Mouse (Mus musculus) heart, embryonic 14.5 days (tissue): ENCODE data around the gene Map3k14. TPM values are rescaled to one million over a fixed set of nuclear protein-coding genes. Genes with fewer than 3 reads are reported as not detected.

ENCODE experiments used
- ATAC-seq: fragments of 200-750 bp; cut with Nextera tagmentation; 2 replicates; pipeline ENCODE4 v1.8.0; 2017; ENCODE audit warnings: low read depth, moderate TSS enrichment; ENCODE audit not compliant: insufficient number of reproducible peaks, insufficient read depth, low FRiP score
- H3K27ac ChIP-seq, 2 experiments: fragments of 200-500 bp in 1 of 2; fragments of 300-500 bp in 1 of 2; sonication (generic) in 1 of 2; replicated peaks in 1 of 2; 2 replicates each; pipeline ENCODE4 v1.5.1; 2012 to 2014; ENCODE audit warnings: low read depth in 2 of 2, low read length in 2 of 2, control low read depth in 1 of 2, mild to moderate bottlenecking in 1 of 2, mixed read lengths in 1 of 2; ENCODE audit not compliant: control insufficient read depth in 1 of 2, insufficient read depth in 1 of 2
- H3K27me3 ChIP-seq: fragments of 300-500 bp; sonication (generic); 2 replicates; pipeline ENCODE4 v1.6.1; 2014; ENCODE audit warnings: mild to moderate bottlenecking, low read length, control low read depth; ENCODE audit not compliant: control insufficient read depth, insufficient read depth
- H3K36me3 ChIP-seq: fragments of 300-500 bp; sonication (generic); 2 replicates; pipeline ENCODE4 v1.6.1; 2014; ENCODE audit warnings: mild to moderate bottlenecking, control low read depth, low read length, mixed read lengths; ENCODE audit not compliant: control insufficient read depth, insufficient read depth
- H3K4me1 ChIP-seq, 2 experiments: fragments of 200-500 bp in 1 of 2; fragments of 300-500 bp in 1 of 2; sonication (generic) in 1 of 2; 2 replicates each; pipeline ENCODE4 v1.6.1; 2012 to 2014; ENCODE audit warnings: low read length in 2 of 2, control low read depth in 1 of 2, mixed read lengths in 1 of 2; ENCODE audit not compliant: control insufficient read depth in 2 of 2, insufficient read depth in 2 of 2
- H3K4me2 ChIP-seq: fragments of 300-500 bp; sonication (generic); 2 replicates; pipeline ENCODE4 v1.6.1; 2014; ENCODE audit warnings: mild to moderate bottlenecking, low read length
- H3K4me3 ChIP-seq, 2 experiments: fragments of 200-500 bp in 1 of 2; fragments of 300-500 bp in 1 of 2; sonication (generic) in 1 of 2; 2 replicates each; pipeline ENCODE4 v1.5.1; 2012 to 2014; ENCODE audit warnings: low read length in 2 of 2, mild to moderate bottlenecking in 2 of 2, control low read depth in 1 of 2, low read depth in 1 of 2, moderate library complexity in 1 of 2; ENCODE audit not compliant: control insufficient read depth in 1 of 2, insufficient read depth in 1 of 2
- H3K9ac ChIP-seq: fragments of 300-500 bp; sonication (generic); 2 replicates; pipeline ENCODE4 v1.6.1; 2014; ENCODE audit warnings: mild to moderate bottlenecking, low read length
- H3K9me3 ChIP-seq: fragments of 300-500 bp; sonication (generic); 2 replicates; pipeline ENCODE4 v1.6.1; 2016; ENCODE audit warnings: low read length, control low read depth; ENCODE audit not compliant: control insufficient read depth
- WGBS: fragments of 180-500 bp; shearing (Covaris S2); extraction: QIAGEN DNeasy Blood & Tissue Kit; methylation state at CpG from one replicate; pipeline ENCODE4 v1.1.7; 2014; 5-methylcytosine and 5-hydroxymethylcytosine counted together
- polyA plus RNA-seq: library from polyadenylated mRNA; unstranded; fragments of >200 nt; fragmentation: Nextera tagmentation; extraction: Ambion mirVana; gene quantifications from 2 replicates; pipeline ENCODE4 v1.2.1, GENCODE M21; 2014

The Map3k14 gene
- polyA plus RNA-seq, 1 experiment from 2014 or later = 1.3 TPM

- H3K4me2 ChIP-seq = peak within 1 kb of the TSS; percentile 73
- H3K27ac ChIP-seq = 0 out of 4 replicates have a peak within 1 kb of the TSS, but pooled peaks of 1 of the 2 experiments have one; percentile 3
- H3K36me3 ChIP-seq = no peaks in the 10 kb centered on the region
- peaks cover 22% of the 10 kb centered on the region for H3K27me3 ChIP-seq
- 0 out of 2 replicates have a peak, but pooled peaks cover 2% of the 10 kb centered on the region for H3K9me3 ChIP-seq
- H3K4me1 ChIP-seq = peaks cover 13 to 30% of the 10 kb centered on the region in 2 experiments
- H3K4me3 ChIP-seq = peak within 1 kb of the TSS; percentile 52 to 54
- peak within 1 kb of the TSS; percentile 70 for H3K9ac ChIP-seq
- ATAC-seq = no peak
- 3% methylated on average over 59 of the region's 84 CpGs for WGBS
Measured at GRCm38 (mm10) chr11:103170494-103171285, 96.6 kb downstream of the Map3k14 start, which contains the start of gene Fmnl1. Fmnl1 (plus strand) TSS chr11:103171107.

- peak overlapping the region; percentile 70 for H3K9ac ChIP-seq
- H3K4me3 ChIP-seq = peak overlapping the region in 1 of 2 experiments; percentile 54; a peak in 2 of 4 replicates
- peaks cover 13 to 29% of the 10 kb centered on the region in 2 experiments for H3K4me1 ChIP-seq
- peak overlapping the region; percentile 73 for H3K4me2 ChIP-seq
- H3K9me3 ChIP-seq = 0 out of 2 replicates have a peak, but pooled peaks cover 2% of the 10 kb centered on the region
- WGBS = 54% methylated on average over 3 of the region's 3 CpGs
- no peak overlapping the region for H3K27ac ChIP-seq
- no peak for ATAC-seq
- peaks cover 22% of the 10 kb centered on the region for H3K27me3 ChIP-seq
- H3K36me3 ChIP-seq = no peaks in the 10 kb centered on the region
Measured at GRCm38 (mm10) chr11:103170111-103170493, 97.2 kb downstream of the Map3k14 start.

Other genes starting within 250 kb of the Map3k14 start
- gene Nmt1, start 239.3 kb downstream of the Map3k14 start, polyA plus RNA-seq = 47.8 and 51.7 TPM in 2 replicates
- gene Dcakd, start 239.1 kb downstream of the Map3k14 start, polyA plus RNA-seq = 93.8 and 99.4 TPM in 2 replicates
- 6.9 and 7.4 TPM in 2 replicates for gene Plcd3, start 165.8 kb downstream of the Map3k14 start, polyA plus RNA-seq
- 13.3 TPM in 2 replicates for gene Acbd4, start 165.8 kb downstream of the Map3k14 start, polyA plus RNA-seq
- gene Hexim1, start 151.2 kb downstream of the Map3k14 start, polyA plus RNA-seq = 3.4 and 3.7 TPM in 2 replicates
- gene Hexim2, start 135.0 kb downstream of the Map3k14 start, polyA plus RNA-seq = 4.1 and 4.6 TPM in 2 replicates
- gene Fmnl1, start 96.4 kb downstream of the Map3k14 start, polyA plus RNA-seq = 2.3 and 2.9 TPM in 2 replicates
- 0.18 and 0.30 TPM in 2 replicates for gene 1700023F06Rik, start 58.9 kb downstream of the Map3k14 start, polyA plus RNA-seq
- not detected in 2 replicates for gene Spata32, start 49.0 kb downstream of the Map3k14 start, polyA plus RNA-seq
- gene Arhgap27, start 96.2 kb upstream of the Map3k14 start, polyA plus RNA-seq = 5.6 and 6.5 TPM in 2 replicates
- gene Plekhm1, start 145.2 kb upstream of the Map3k14 start, polyA plus RNA-seq = 6.3 and 6.5 TPM in 2 replicates
- not detected in 2 replicates for gene Lrrc37a, start 237.1 kb upstream of the Map3k14 start, polyA plus RNA-seq